Mouse (Mus musculus) CH12.LX (cell line): ENCODE data around the gene Hist1h2bh. TPM values are rescaled to one million over a fixed set of nuclear protein-coding genes. Genes with fewer than 3 reads are reported as not detected.

Experiments used
- DNase-seq: peaks from one replicate; pipeline ENCODE4 v3.0.0-alpha.2; 2013; ENCODE audit errors: extremely low read depth
- H3K27ac ChIP-seq: 2 replicates; pipeline ENCODE4 v1.5.1; 2012; ENCODE audit warnings: low read depth, mild to moderate bottlenecking, control low read depth, moderate library complexity; ENCODE audit not compliant: insufficient read depth
- H3K27me3 ChIP-seq: replicated peaks from 2 replicates; pipeline ENCODE3; 2012; ENCODE audit warnings: inconsistent platforms
- H3K36me3 ChIP-seq, 2 experiments: replicated peaks in 1 of 2; 2 replicates each; pipeline versions ENCODE3 to v1.6.1; 2012; ENCODE audit warnings: inconsistent platforms in 1 of 2, low read length in 1 of 2, mild to moderate bottlenecking in 1 of 2, mixed read lengths in 1 of 2, moderate library complexity in 1 of 2; ENCODE audit not compliant: control insufficient read depth in 1 of 2, insufficient read depth in 1 of 2
- H3K4me1 ChIP-seq, 2 experiments: 2 replicates each; pipeline ENCODE4 v1.6.1; 2012; ENCODE audit warnings: inconsistent platforms in 1 of 2, moderate library complexity in 1 of 2; ENCODE audit not compliant: insufficient read depth in 2 of 2, control insufficient read depth in 1 of 2
- H3K4me2 ChIP-seq: 2 replicates; pipeline ENCODE4 v1.6.1; 2012; ENCODE audit warnings: low read depth, mild to moderate bottlenecking, control low read depth; ENCODE audit not compliant: poor library complexity, insufficient read depth, severe bottlenecking
- H3K4me3 ChIP-seq, 3 experiments: fragments of 150-350 bp in 1 of 3; sonication (generic) in 1 of 3; replicated peaks in 1 of 3; 2 replicates each; pipeline versions ENCODE3 to v1.5.1; 2011 to 2012; ENCODE audit warnings: low read depth in 2 of 3, low read length in 2 of 3, mild to moderate bottlenecking in 2 of 3, moderate library complexity in 2 of 3, control low read depth in 1 of 3, improper control_type of control experiment in 1 of 3, inconsistent platforms in 1 of 3, mixed read lengths in 1 of 3; ENCODE audit not compliant: poor library complexity in 1 of 3
- H3K79me2 ChIP-seq: replicated peaks from 2 replicates; pipeline ENCODE4 v1.6.1; 2012; ENCODE audit warnings: mild to moderate bottlenecking, moderate library complexity; ENCODE audit not compliant: control insufficient read depth, poor library complexity, insufficient read depth, severe bottlenecking; ENCODE audit errors: extremely low read depth
- H3K9ac ChIP-seq: 2 replicates; pipeline ENCODE4 v1.6.1; 2012; ENCODE audit warnings: low read depth, mild to moderate bottlenecking, control low read depth, moderate library complexity; ENCODE audit not compliant: insufficient read depth
- H3K9me3 ChIP-seq: replicated peaks from 2 replicates; pipeline ENCODE3; 2012; ENCODE audit warnings: low read length, inconsistent platforms, mixed read lengths
- BHLHE40 ChIP-seq: IDR thresholded peaks from 2 replicates; pipeline ENCODE4 v1.6.1; 2011; ENCODE audit warnings: mild to moderate bottlenecking, low read depth, low read length, improper control_type of control experiment
- CHD1 ChIP-seq: IDR thresholded peaks from 2 replicates; pipeline ENCODE4 v1.6.1; 2012; ENCODE audit warnings: low read depth, low read length, improper control_type of control experiment, inconsistent platforms
- CTCF ChIP-seq, 2 experiments: IDR thresholded peaks in 1 of 2; conservative IDR thresholded peaks in 1 of 2; 2 replicates each; pipeline ENCODE4 v1.5.1; 2011 to 2012; ENCODE audit warnings: low read depth in 2 of 2, low read length in 2 of 2, improper control_type of control experiment in 1 of 2, inconsistent platforms in 1 of 2, mild to moderate bottlenecking in 1 of 2, moderate library complexity in 1 of 2
- EP300 ChIP-seq: IDR thresholded peaks from 2 replicates; pipeline ENCODE4 v1.6.1; 2011; ENCODE audit warnings: low read length, improper control_type of control experiment
- ETS1 ChIP-seq: conservative IDR thresholded peaks from 2 replicates; pipeline ENCODE4 v1.6.1; 2012; ENCODE audit warnings: low read depth, mild to moderate bottlenecking, inconsistent platforms, low read length, improper control_type of control experiment, moderate library complexity
- GABPA ChIP-seq: IDR thresholded peaks from 2 replicates; pipeline ENCODE4 v1.6.1; 2012; ENCODE audit warnings: low read depth, low read length, improper control_type of control experiment, inconsistent platforms; ENCODE audit not compliant: insufficient replicate concordance
- HCFC1 ChIP-seq: IDR thresholded peaks from 2 replicates; pipeline ENCODE4 v1.6.1; 2012; ENCODE audit warnings: low read depth, mild to moderate bottlenecking, inconsistent platforms, low read length, improper control_type of control experiment
- IRF4 ChIP-seq: IDR thresholded peaks from 2 replicates; pipeline ENCODE4 v1.6.1; 2014; ENCODE audit warnings: low read depth, mild to moderate bottlenecking, inconsistent platforms, low read length, improper control_type of control experiment
- JUN ChIP-seq: IDR thresholded peaks from 2 replicates; pipeline ENCODE4 v1.6.1; 2011; ENCODE audit warnings: low read depth, mild to moderate bottlenecking, low read length, improper control_type of control experiment, moderate library complexity; ENCODE audit not compliant: insufficient read depth
- JUND ChIP-seq: conservative IDR thresholded peaks from 2 replicates; pipeline ENCODE4 v1.6.1; 2011; ENCODE audit warnings: low read depth, low read length, improper control_type of control experiment
- KAT2A ChIP-seq: IDR thresholded peaks from 2 replicates; pipeline ENCODE4 v1.6.1; 2012; ENCODE audit warnings: low read length, improper control_type of control experiment, inconsistent platforms; ENCODE audit not compliant: insufficient replicate concordance
- MAX ChIP-seq: IDR thresholded peaks from 2 replicates; pipeline ENCODE4 v1.6.1; 2011; ENCODE audit warnings: low read length, improper control_type of control experiment
- MXI1 ChIP-seq: IDR thresholded peaks from 2 replicates; pipeline ENCODE4 v1.6.1; 2011; ENCODE audit warnings: mild to moderate bottlenecking, low read depth, low read length, improper control_type of control experiment
- NELFE ChIP-seq: IDR thresholded peaks from 2 replicates; pipeline ENCODE4 v1.6.1; 2011; ENCODE audit warnings: low read depth, low read length, improper control_type of control experiment
- NRF1 ChIP-seq: IDR thresholded peaks from 2 replicates; pipeline ENCODE4 v1.6.1; 2014; ENCODE audit warnings: low read depth, mild to moderate bottlenecking, inconsistent platforms, low read length, improper control_type of control experiment, moderate library complexity
- POLR2AphosphoS2 ChIP-seq: IDR thresholded peaks from 2 replicates; pipeline ENCODE4 v1.6.1; 2011; ENCODE audit warnings: low read depth, low read length, improper control_type of control experiment
- RAD21 ChIP-seq: IDR thresholded peaks from 2 replicates; pipeline ENCODE4 v1.6.1; 2011; ENCODE audit warnings: low read depth, mild to moderate bottlenecking, low read length, improper control_type of control experiment, moderate library complexity
- RCOR1 ChIP-seq: conservative IDR thresholded peaks from 2 replicates; pipeline ENCODE4 v1.6.1; 2012; ENCODE audit warnings: low read depth, mild to moderate bottlenecking, inconsistent platforms, low read length, improper control_type of control experiment
- SIN3A ChIP-seq: IDR thresholded peaks from 2 replicates; pipeline ENCODE4 v1.6.1; 2012; ENCODE audit warnings: low read length, improper control_type of control experiment, inconsistent platforms
- SMC3 ChIP-seq: IDR thresholded peaks from 2 replicates; pipeline ENCODE4 v1.6.1; 2011; ENCODE audit warnings: low read depth, low read length, improper control_type of control experiment
- TCF12 ChIP-seq: IDR thresholded peaks from 2 replicates; pipeline ENCODE4 v1.6.1; 2014; ENCODE audit warnings: low read depth, mild to moderate bottlenecking, inconsistent platforms, low read length, improper control_type of control experiment
- UBTF ChIP-seq: IDR thresholded peaks from 2 replicates; pipeline ENCODE4 v1.6.1; 2012; ENCODE audit warnings: low read depth, mild to moderate bottlenecking, inconsistent platforms, low read length, improper control_type of control experiment, moderate library complexity
- USF2 ChIP-seq: conservative IDR thresholded peaks from 2 replicates; pipeline ENCODE4 v1.6.1; 2011; ENCODE audit warnings: low read depth, low read length, improper control_type of control experiment
- ZC3H11A ChIP-seq: IDR thresholded peaks from 2 replicates; pipeline ENCODE4 v1.6.1; 2012; ENCODE audit warnings: low read depth, mild to moderate bottlenecking, inconsistent platforms, low read length, improper control_type of control experiment
- ZKSCAN1 ChIP-seq: IDR thresholded peaks from 2 replicates; pipeline ENCODE4 v1.6.1; 2012; ENCODE audit warnings: low read depth, inconsistent platforms, low read length, improper control_type of control experiment, borderline replicate concordance
- ZMIZ1 ChIP-seq: IDR thresholded peaks from 2 replicates; pipeline ENCODE4 v1.6.1; 2012; ENCODE audit warnings: low read depth, mild to moderate bottlenecking, inconsistent platforms, low read length, improper control_type of control experiment
- dilution Hi-C: fragments of 300-500 bp; cut with MboI; formaldehyde crosslinking; loops from 2 replicates; pipeline ENCODE4 v1.14.3; 2020; ENCODE audit warnings: low sequenced_read_pairs; ENCODE audit not compliant: extremely low pct_unique_long_range_greater_than_20kb, extremely low pct_ligation_motif_present
- in situ Hi-C: fragments of 300-500 bp; cut with MboI; formaldehyde crosslinking; loops from 3 replicates; pipeline ENCODE4 v1.14.3; 2019; ENCODE audit warnings: low sequenced_read_pairs, low pct_ligation_motif_present, low pct_unique_long_range_greater_than_20kb, mixed read lengths
- polyA plus RNA-seq: library from polyadenylated mRNA; unstranded; fragments of >175 nt; gene quantifications from 2 replicates; pipeline ENCODE4 v1.2.1, GENCODE M21; 2012; ENCODE audit warnings: low read depth; ENCODE audit not compliant: insufficient read length
- total RNA-seq, 2 experiments: library from RNA; depleted of rRNA; stranded (reverse); fragments of 300-350 nt in 1 of 2; fragments of >200 nt in 1 of 2; gene quantifications; 2 replicates each; pipeline ENCODE4 v1.2.3; 2012 to 2014

The Hist1h2bh gene
- total and polyA plus RNA-seq, 3 experiments, result 0.77 to 261 (median 8.0) TPM

GRCm38 (mm10) chr13:23581408-23582218 lies 38.4 kb upstream of the Hist1h2bh start, which contains the start of gene Hist1h4d (continued):
- peak; percentile 99 for TF ChIP-seq UBTF
- TF ChIP-seq CTCF (conservative IDR thresholded peaks at IDR 0.05 in 1 of 2, IDR thresholded peaks at IDR 0.05 in 1 of 2; ENCODE audit: low read depth in 2 of 2, low read length in 2 of 2), result no peak
- TF ChIP-seq BHLHE40, result peak; percentile 56
- peak; percentile 35 for TF ChIP-seq NRF1
- TF ChIP-seq KAT2A, result 0 out of 2 replicates have a peak, but pooled peaks have one; percentile 42
- TF ChIP-seq ETS1, result 0 out of 2 replicates have a peak, but pooled peaks have one; percentile 19
- TF ChIP-seq NELFE, result peak; percentile 100
- no peak for TF ChIP-seq JUND
- TF ChIP-seq ZMIZ1, result peak; percentile 100
- peak; percentile 6; the same call in 1 of the 2 replicates for TF ChIP-seq GABPA
- TF ChIP-seq CHD1, result peak; percentile 83
- no peak; the same call in 1 of the 2 replicates for TF ChIP-seq SMC3

- Histone ChIP-seq H3K4me1 (peaks cover 0 to 25% of the 10 kb centered on the region in 2 experiments; a peak in 2 of 4 replicates), H3K4me2 (no peak overlapping the region)
These were observed 34.6 kb upstream of the Hist1h2bh start for GRCm38 (mm10) chr13:23577835-23578234.

More at GRCm38 (mm10) chr13:23577835-23578234, 34.6 kb upstream of the Hist1h2bh start:
- Histone ChIP-seq H3K27me3 (no peaks in the 10 kb centered on the region), H3K36me3 (no peaks in the 10 kb centered on the region), H3K79me2 (no peaks in the 10 kb centered on the region), H3K9me3 (no peaks in the 10 kb centered on the region), H3K9ac (no peak overlapping the region), H3K27ac (no peak overlapping the region), H3K4me3 (no peak overlapping the region)
- dilution Hi-C loops (no loop called here), in situ Hi-C loops (no loop called here)
- TF ChIP-seq RAD21, result no peak
- no peak for TF ChIP-seq MXI1
- no peak for TF ChIP-seq MAX
- no peak for TF ChIP-seq ZC3H11A
- no peak for TF ChIP-seq EP300
- no peak for TF ChIP-seq RCOR1
- TF ChIP-seq BHLHE40, result no peak
- no peak for TF ChIP-seq NRF1
- no peak for TF ChIP-seq JUN
- TF ChIP-seq GABPA, result no peak
- TF ChIP-seq JUND, result no peak
- no peak for TF ChIP-seq SMC3
- no peak for TF ChIP-seq HCFC1
- no peak for TF ChIP-seq POLR2AphosphoS2
- TF ChIP-seq IRF4, result no peak
- no peak for TF ChIP-seq SIN3A
- no peak for TF ChIP-seq USF2
- TF ChIP-seq TCF12, result no peak
- no peak for TF ChIP-seq ZKSCAN1
- no peak for DNase-seq
